Mouse (Mus musculus): ENCODE data around the gene Gja6. TPM values are rescaled to one million over a fixed set of nuclear protein-coding genes. Genes with fewer than 3 reads are reported as not detected.

Gja6 gene
- polyA plus RNA-seq, 1 experiment from 2014 or later: not detected

- Histone ChIP-seq H3K4me1 (ENCODE audit: control insufficient read depth, insufficient read depth, low read length) (no peaks in the 10 kb centered on the region), H3K9ac (ENCODE audit: low read length) (no peak overlapping the region), H3K27ac (ENCODE audit: low read length) (no peak overlapping the region), H3K4me3 (ENCODE audit: low read length) (no peak overlapping the region), H3K36me3 (ENCODE audit: control insufficient read depth, insufficient read depth) (no peaks in the 10 kb centered on the region), H3K27me3 (ENCODE audit: control insufficient read depth, insufficient read depth, low read length) (no peaks in the 10 kb centered on the region), H3K4me2 (ENCODE audit: low read depth, low read length) (no peak overlapping the region), H3K9me3 (replicated peaks; ENCODE audit: control insufficient read depth, low read length) (no peaks in the 10 kb centered on the region)
- no peak for ATAC-seq (replicated peaks; ENCODE audit: extremely low read depth, insufficient read depth, low FRiP score)
- 67% methylated on average over 2 of the region's 2 CpGs for WGBS
Observed at GRCm38 (mm10) chrX:160905041-160905678, 1.7 kb downstream of the Gja6 start.

GRCm38 (mm10) chrX:160901118-160901517 lies 5.7 kb downstream of the Gja6 start:
- Histone ChIP-seq H3K4me1 (ENCODE audit: control insufficient read depth, insufficient read depth, low read length) (no peaks in the 10 kb centered on the region), H3K27me3 (ENCODE audit: control insufficient read depth, insufficient read depth, low read length) (no peaks in the 10 kb centered on the region), H3K4me3 (ENCODE audit: low read length) (no peak overlapping the region), H3K36me3 (ENCODE audit: control insufficient read depth, insufficient read depth) (no peaks in the 10 kb centered on the region), H3K27ac (ENCODE audit: low read length) (no peak overlapping the region), H3K4me2 (ENCODE audit: low read depth, low read length) (no peak overlapping the region), H3K9me3 (replicated peaks; ENCODE audit: control insufficient read depth, low read length) (no peaks in the 10 kb centered on the region), H3K9ac (ENCODE audit: low read length) (no peak overlapping the region)
- no peak for ATAC-seq (replicated peaks; ENCODE audit: extremely low read depth, insufficient read depth, low FRiP score)
- 80% methylated on average over 2 of the region's 2 CpGs for WGBS

- ATAC-seq (replicated peaks; ENCODE audit: extremely low read depth, insufficient read depth, low FRiP score): no peak
- 53% methylated on average over 1 of the region's 1 CpGs for WGBS
- no peaks in the 10 kb centered on the region for H3K27me3 ChIP-seq (ENCODE audit: control insufficient read depth, insufficient read depth, low read length)
- H3K4me2 ChIP-seq (ENCODE audit: low read depth, low read length): no peak overlapping the region
- H3K4me1 ChIP-seq (ENCODE audit: control insufficient read depth, insufficient read depth, low read length): no peaks in the 10 kb centered on the region
- no peaks in the 10 kb centered on the region for H3K9me3 ChIP-seq (replicated peaks; ENCODE audit: control insufficient read depth, low read length)
- H3K9ac ChIP-seq (ENCODE audit: low read length): no peak overlapping the region
- H3K27ac ChIP-seq (ENCODE audit: low read length): no peak overlapping the region
- no peaks in the 10 kb centered on the region for H3K36me3 ChIP-seq (ENCODE audit: control insufficient read depth, insufficient read depth)
- no peak overlapping the region for H3K4me3 ChIP-seq (ENCODE audit: low read length)
Observed at GRCm38 (mm10) chrX:160892077-160892476, 14.8 kb downstream of the Gja6 start.

GRCm38 (mm10) chrX:160886301-160886700 lies 20.6 kb downstream of the Gja6 start:
- H3K27me3 ChIP-seq (ENCODE audit: control insufficient read depth, insufficient read depth, low read length): no peaks in the 10 kb centered on the region; the same call in 1 of the 2 replicates
- no peak overlapping the region for H3K4me3 ChIP-seq (ENCODE audit: low read length)
- no peak overlapping the region for H3K9ac ChIP-seq (ENCODE audit: low read length)
- H3K36me3 ChIP-seq (ENCODE audit: control insufficient read depth, insufficient read depth): no peaks in the 10 kb centered on the region
- H3K4me2 ChIP-seq (ENCODE audit: low read depth, low read length): no peak overlapping the region
- no peak overlapping the region for H3K27ac ChIP-seq (ENCODE audit: low read length)
- no peaks in the 10 kb centered on the region for H3K9me3 ChIP-seq (replicated peaks; ENCODE audit: control insufficient read depth, low read length)
- ATAC-seq (replicated peaks; ENCODE audit: extremely low read depth, insufficient read depth, low FRiP score): no peak
- WGBS: 69% methylated on average over 2 of the region's 2 CpGs
- no peaks in the 10 kb centered on the region for H3K4me1 ChIP-seq (ENCODE audit: control insufficient read depth, insufficient read depth, low read length)

- ATAC-seq (replicated peaks; ENCODE audit: extremely low read depth, insufficient read depth, low FRiP score): no peak
- Histone ChIP-seq H3K4me2 (ENCODE audit: low read depth, low read length) (no peak overlapping the region), H3K9ac (ENCODE audit: low read length) (no peak overlapping the region), H3K27ac (ENCODE audit: low read length) (no peak overlapping the region), H3K36me3 (ENCODE audit: control insufficient read depth, insufficient read depth) (no peaks in the 10 kb centered on the region), H3K9me3 (replicated peaks; ENCODE audit: control insufficient read depth, low read length) (no peaks in the 10 kb centered on the region), H3K27me3 (ENCODE audit: control insufficient read depth, insufficient read depth, low read length) (no peaks in the 10 kb centered on the region), H3K4me3 (ENCODE audit: low read length) (no peak overlapping the region), H3K4me1 (ENCODE audit: control insufficient read depth, insufficient read depth, low read length) (no peaks in the 10 kb centered on the region)
- 84% methylated on average over 4 of the region's 4 CpGs for WGBS
Observed at GRCm38 (mm10) chrX:160866576-160866975, 40.3 kb downstream of the Gja6 start.

- Histone ChIP-seq H3K27me3 (ENCODE audit: control insufficient read depth, insufficient read depth, low read length) (no peaks in the 10 kb centered on the region), H3K36me3 (ENCODE audit: control insufficient read depth, insufficient read depth) (no peaks in the 10 kb centered on the region), H3K9me3 (replicated peaks; ENCODE audit: control insufficient read depth, low read length) (no peaks in the 10 kb centered on the region), H3K9ac (ENCODE audit: low read length) (no peak overlapping the region), H3K27ac (ENCODE audit: low read length) (no peak overlapping the region), H3K4me3 (ENCODE audit: low read length) (no peak overlapping the region), H3K4me2 (ENCODE audit: low read depth, low read length) (no peak overlapping the region), H3K4me1 (ENCODE audit: control insufficient read depth, insufficient read depth, low read length) (no peaks in the 10 kb centered on the region)
- 83% methylated on average over 4 of the region's 4 CpGs for WGBS
- no peak for ATAC-seq (replicated peaks; ENCODE audit: extremely low read depth, insufficient read depth, low FRiP score)
Observed at GRCm38 (mm10) chrX:160865022-160865421, 41.8 kb downstream of the Gja6 start.

GRCm38 (mm10) chrX:160863689-160864383 lies 43.0 kb downstream of the Gja6 start:
- Histone ChIP-seq H3K27ac (ENCODE audit: low read length) (no peak overlapping the region), H3K27me3 (ENCODE audit: control insufficient read depth, insufficient read depth, low read length) (no peaks in the 10 kb centered on the region), H3K9ac (ENCODE audit: low read length) (no peak overlapping the region), H3K4me1 (ENCODE audit: control insufficient read depth, insufficient read depth, low read length) (no peaks in the 10 kb centered on the region), H3K4me2 (ENCODE audit: low read depth, low read length) (no peak overlapping the region), H3K9me3 (replicated peaks; ENCODE audit: control insufficient read depth, low read length) (no peaks in the 10 kb centered on the region), H3K4me3 (ENCODE audit: low read length) (no peak overlapping the region), H3K36me3 (ENCODE audit: control insufficient read depth, insufficient read depth) (no peaks in the 10 kb centered on the region)
- WGBS: 71% methylated on average over 4 of the region's 4 CpGs
- no peak for ATAC-seq (replicated peaks; ENCODE audit: extremely low read depth, insufficient read depth, low FRiP score)

Other genes starting within 250 kb of the Gja6 start
- gene Ppef1, start 171.3 kb downstream of the Gja6 start, polyA plus RNA-seq (2015; fragmentation: Nextera tagmentation; extraction: Ambion mirVana): 0.16 TPM in 1 of 2 replicates, not detected in the other
- gene Rs1, start 139.0 kb downstream of the Gja6 start, polyA plus RNA-seq (2015; fragmentation: Nextera tagmentation; extraction: Ambion mirVana): 0.02 TPM in 1 of 2 replicates, not detected in the other
- 1.9 and 2.2 TPM in 2 replicates for gene Cdkl5, start 87.7 kb upstream of the Gja6 start, polyA plus RNA-seq (2015; fragmentation: Nextera tagmentation; extraction: Ambion mirVana)
- 3.3 and 3.7 TPM in 2 replicates for gene Scml2, start 210.1 kb upstream of the Gja6 start, polyA plus RNA-seq (2015; fragmentation: Nextera tagmentation; extraction: Ambion mirVana)

Data from heart, embryonic 16.5 days (tissue).